Mouse (Mus musculus): ENCODE measurements at regions not wholly inside any gene's neighbourhood (a gene's known extent, or its start where the extent isn't known, plus 50 kb on each side); places are given as distances from the start of the nearest gene placed in this dataset.

- no peak overlapping the region for H3K27ac ChIP-seq (ENCODE audit: low read length)
- no peak overlapping the region for H3K4me3 ChIP-seq (ENCODE audit: low read length)
- no peaks in the 10 kb centered on the region for H3K36me3 ChIP-seq (ENCODE audit: control insufficient read depth, insufficient read depth, low read length)
- no peaks in the 10 kb centered on the region for H3K9me3 ChIP-seq (ENCODE audit: control insufficient read depth, low read length)
- H3K4me1 ChIP-seq (replicated peaks; ENCODE audit: control insufficient read depth, insufficient read depth, low read length), result no peaks in the 10 kb centered on the region
- ATAC-seq (ENCODE audit: low read depth), result no peak
- H3K27me3 ChIP-seq (ENCODE audit: control insufficient read depth, insufficient read depth, low read depth, low read length), result no peaks in the 10 kb centered on the region
- no peak overlapping the region for H3K4me2 ChIP-seq (ENCODE audit: low read depth, low read length)
- H3K9ac ChIP-seq (ENCODE audit: low read length), result no peak overlapping the region
- 90% methylated on average over 2 of the region's 2 CpGs for WGBS
Observed at GRCm38 (mm10) chr10:126528801-126529200, 372.4 kb downstream of the Atp23 start.

DNA sequence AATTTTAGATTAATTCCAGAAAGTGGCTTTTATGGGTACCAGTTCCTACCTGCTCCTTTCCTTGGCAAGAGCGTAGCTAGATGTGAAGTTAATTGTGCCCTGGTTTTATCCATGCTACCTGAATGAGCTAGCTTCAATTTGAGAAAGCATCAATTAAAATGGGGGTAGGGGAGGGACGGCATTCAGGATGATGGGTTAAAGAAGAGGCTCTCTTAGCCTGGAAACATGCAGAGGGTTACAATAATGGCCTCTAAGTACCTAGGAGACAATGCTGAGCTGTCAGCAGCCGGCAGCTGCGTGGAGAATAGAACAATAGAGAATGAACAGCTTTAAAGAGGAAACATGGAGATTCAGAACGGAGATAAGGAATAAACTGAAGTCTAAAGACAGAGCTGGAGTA lies 375.0 kb downstream of the Atp23 start:
- no peaks in the 10 kb centered on the region for H3K4me1 ChIP-seq (replicated peaks; ENCODE audit: control insufficient read depth, insufficient read depth, low read length)
- WGBS, result 49% methylated on average over 5 of the region's 5 CpGs
- H3K9me3 ChIP-seq (ENCODE audit: control insufficient read depth, low read length), result no peaks in the 10 kb centered on the region
- no peak overlapping the region for H3K9ac ChIP-seq (ENCODE audit: low read length)
- ATAC-seq (ENCODE audit: low read depth), result no peak
- H3K36me3 ChIP-seq (ENCODE audit: control insufficient read depth, insufficient read depth, low read length), result no peaks in the 10 kb centered on the region
- no peak overlapping the region for H3K4me2 ChIP-seq (ENCODE audit: low read depth, low read length)
- H3K4me3 ChIP-seq (ENCODE audit: low read length), result no peak overlapping the region
- no peaks in the 10 kb centered on the region for H3K27me3 ChIP-seq (ENCODE audit: control insufficient read depth, insufficient read depth, low read depth, low read length)
- H3K27ac ChIP-seq (ENCODE audit: low read length), result no peak overlapping the region

DNA sequence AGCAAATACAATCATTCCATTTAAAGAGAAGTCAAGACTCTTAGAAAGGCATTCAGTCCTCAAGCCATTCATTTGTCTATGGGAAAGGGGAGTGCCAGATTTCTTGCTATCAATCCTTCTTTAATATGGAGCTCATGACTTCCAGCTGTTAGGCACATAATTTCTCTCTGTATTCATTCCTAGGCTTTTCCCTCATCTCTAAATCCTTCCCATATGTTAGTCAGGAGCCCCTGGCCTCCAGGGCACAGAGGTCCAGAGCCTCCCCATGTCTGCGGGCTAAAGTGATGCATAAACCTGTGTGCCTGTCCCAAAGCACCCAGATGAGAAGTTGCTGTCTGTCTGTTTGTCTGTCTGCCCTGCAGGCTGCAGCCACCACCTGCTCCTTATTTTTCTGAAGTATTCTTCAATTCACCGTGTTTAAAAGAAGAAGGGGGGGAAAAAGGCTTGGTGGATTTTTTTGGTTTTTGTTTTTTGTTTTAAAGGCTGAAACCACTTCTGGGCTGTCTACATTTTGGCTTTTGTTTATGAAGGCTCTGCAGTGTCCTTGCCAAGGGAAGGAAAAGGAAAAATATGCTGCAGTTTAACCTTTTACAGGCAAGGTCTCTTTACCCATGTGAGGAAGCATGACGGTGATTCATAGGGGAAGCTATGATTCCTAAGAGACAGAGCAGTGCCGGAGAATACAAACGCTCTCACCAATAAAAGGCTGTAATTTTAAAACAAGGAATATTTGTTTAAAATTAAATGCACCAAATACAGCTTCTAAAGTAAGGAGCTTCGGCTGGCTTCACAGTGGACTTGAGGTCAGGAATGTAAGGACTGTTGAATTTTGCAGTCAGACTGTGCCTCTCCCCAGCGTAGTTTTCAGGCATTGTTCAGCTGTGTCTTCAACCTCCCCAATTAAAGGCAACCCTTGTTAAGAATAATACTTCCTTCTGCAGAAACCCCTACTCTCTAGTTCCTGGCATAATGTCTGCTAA lies 379.0 kb downstream of the Atp23 start:
- no peak overlapping the region for H3K4me3 ChIP-seq (ENCODE audit: low read length)
- ATAC-seq (ENCODE audit: low read depth), result no peak
- H3K9ac ChIP-seq (ENCODE audit: low read length), result no peak overlapping the region
- no peaks in the 10 kb centered on the region for H3K4me1 ChIP-seq (replicated peaks; ENCODE audit: control insufficient read depth, insufficient read depth, low read length)
- 54% methylated on average over 7 of the region's 7 CpGs for WGBS
- no peaks in the 10 kb centered on the region for H3K36me3 ChIP-seq (ENCODE audit: control insufficient read depth, insufficient read depth, low read length)
- H3K27me3 ChIP-seq (ENCODE audit: control insufficient read depth, insufficient read depth, low read depth, low read length), result no peaks in the 10 kb centered on the region
- no peak overlapping the region for H3K27ac ChIP-seq (ENCODE audit: low read length)
- no peak overlapping the region for H3K4me2 ChIP-seq (ENCODE audit: low read depth, low read length)
- no peaks in the 10 kb centered on the region for H3K9me3 ChIP-seq (ENCODE audit: control insufficient read depth, low read length)

- Histone ChIP-seq H3K9me3 (ENCODE audit: control insufficient read depth, low read length) (no peaks in the 10 kb centered on the region), H3K9ac (ENCODE audit: low read length) (no peak overlapping the region), H3K4me1 (replicated peaks; ENCODE audit: control insufficient read depth, insufficient read depth, low read length) (no peaks in the 10 kb centered on the region), H3K4me3 (ENCODE audit: low read length) (no peak overlapping the region), H3K27me3 (ENCODE audit: control insufficient read depth, insufficient read depth, low read depth, low read length) (no peaks in the 10 kb centered on the region), H3K27ac (ENCODE audit: low read length) (no peak overlapping the region), H3K36me3 (ENCODE audit: control insufficient read depth, insufficient read depth, low read length) (no peaks in the 10 kb centered on the region), H3K4me2 (ENCODE audit: low read depth, low read length) (no peak overlapping the region)
- ATAC-seq (ENCODE audit: low read depth), result no peak
- WGBS, result 86% methylated on average over 9 of the region's 9 CpGs
Observed at GRCm38 (mm10) chr10:126520973-126521372, 380.2 kb downstream of the Atp23 start.

- Histone ChIP-seq H3K9ac (ENCODE audit: low read length) (no peak overlapping the region), H3K27ac (ENCODE audit: low read length) (no peak overlapping the region), H3K4me2 (ENCODE audit: low read depth, low read length) (no peak overlapping the region), H3K27me3 (ENCODE audit: control insufficient read depth, insufficient read depth, low read depth, low read length) (no peaks in the 10 kb centered on the region), H3K4me1 (replicated peaks; ENCODE audit: control insufficient read depth, insufficient read depth, low read length) (no peaks in the 10 kb centered on the region), H3K4me3 (ENCODE audit: low read length) (no peak overlapping the region), H3K36me3 (ENCODE audit: control insufficient read depth, insufficient read depth, low read length) (no peaks in the 10 kb centered on the region), H3K9me3 (ENCODE audit: control insufficient read depth, low read length) (no peaks in the 10 kb centered on the region)
- whole genome bisulfite sequencing, result 86% methylated on average over 7 of the region's 7 CpGs
- ATAC-seq (ENCODE audit: low read depth), result no peak
Observed at GRCm38 (mm10) chr10:126513185-126513584, 388.0 kb downstream of the Atp23 start.

DNA sequence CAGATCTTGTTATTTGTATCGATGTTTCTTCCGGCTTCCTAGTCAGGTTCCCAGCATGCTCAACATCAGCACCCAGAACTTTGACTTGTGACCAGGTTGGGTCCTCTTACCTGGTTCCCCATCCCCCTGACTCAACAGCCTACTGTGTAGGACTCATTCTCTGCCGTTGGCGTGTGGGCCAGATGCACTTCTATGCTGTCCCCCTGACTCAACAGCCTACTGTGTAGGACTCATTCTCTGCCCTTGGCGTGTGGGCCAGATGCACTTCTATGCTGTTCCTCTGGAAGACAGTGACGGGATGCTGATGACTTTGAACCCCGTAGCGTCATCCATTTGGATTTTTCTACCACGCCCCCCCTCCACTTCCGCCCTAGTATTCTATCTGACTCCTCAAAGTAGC lies 389.6 kb downstream of the Atp23 start:
- H3K4me1 ChIP-seq (replicated peaks; ENCODE audit: control insufficient read depth, insufficient read depth, low read length), result no peaks in the 10 kb centered on the region
- no peak overlapping the region for H3K9ac ChIP-seq (ENCODE audit: low read length)
- H3K27ac ChIP-seq (ENCODE audit: low read length), result no peak overlapping the region
- no peaks in the 10 kb centered on the region for H3K27me3 ChIP-seq (ENCODE audit: control insufficient read depth, insufficient read depth, low read depth, low read length)
- H3K4me3 ChIP-seq (ENCODE audit: low read length), result no peak overlapping the region
- H3K9me3 ChIP-seq (ENCODE audit: control insufficient read depth, low read length), result no peaks in the 10 kb centered on the region
- H3K36me3 ChIP-seq (ENCODE audit: control insufficient read depth, insufficient read depth, low read length), result no peaks in the 10 kb centered on the region
- WGBS, result 89% methylated on average over 10 of the region's 10 CpGs
- ATAC-seq (ENCODE audit: low read depth), result no peak
- H3K4me2 ChIP-seq (ENCODE audit: low read depth, low read length), result no peak overlapping the region

DNA sequence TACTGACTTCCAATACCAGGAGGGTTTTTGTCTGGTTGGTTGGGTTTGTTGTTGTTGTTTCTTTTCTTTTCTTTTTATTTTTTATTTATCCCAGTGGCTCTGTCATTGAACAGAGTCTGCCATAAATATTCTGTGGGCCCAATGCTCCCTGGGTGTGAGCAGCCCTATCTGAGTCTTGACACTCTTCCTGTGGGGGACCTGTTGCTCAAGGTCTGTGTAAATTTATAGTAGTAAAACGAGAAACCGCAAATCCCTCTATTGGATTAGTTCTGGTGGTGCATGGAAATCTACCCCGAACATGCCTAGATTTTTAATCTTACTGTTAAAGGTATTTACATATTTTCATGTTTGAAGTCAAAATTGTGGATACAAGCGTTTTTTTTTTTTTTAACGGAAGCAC lies 395.2 kb downstream of the Atp23 start:
- Histone ChIP-seq H3K36me3 (ENCODE audit: control insufficient read depth, insufficient read depth, low read length) (no peaks in the 10 kb centered on the region), H3K4me1 (replicated peaks; ENCODE audit: control insufficient read depth, insufficient read depth, low read length) (no peaks in the 10 kb centered on the region), H3K4me3 (ENCODE audit: low read length) (no peak overlapping the region), H3K4me2 (ENCODE audit: low read depth, low read length) (no peak overlapping the region), H3K9me3 (ENCODE audit: control insufficient read depth, low read length) (no peaks in the 10 kb centered on the region), H3K27ac (ENCODE audit: low read length) (no peak overlapping the region), H3K9ac (ENCODE audit: low read length) (no peak overlapping the region), H3K27me3 (ENCODE audit: control insufficient read depth, insufficient read depth, low read depth, low read length) (no peaks in the 10 kb centered on the region)
- WGBS, result 78% methylated on average over 5 of the region's 5 CpGs
- no peak for ATAC-seq (ENCODE audit: low read depth)

DNA sequence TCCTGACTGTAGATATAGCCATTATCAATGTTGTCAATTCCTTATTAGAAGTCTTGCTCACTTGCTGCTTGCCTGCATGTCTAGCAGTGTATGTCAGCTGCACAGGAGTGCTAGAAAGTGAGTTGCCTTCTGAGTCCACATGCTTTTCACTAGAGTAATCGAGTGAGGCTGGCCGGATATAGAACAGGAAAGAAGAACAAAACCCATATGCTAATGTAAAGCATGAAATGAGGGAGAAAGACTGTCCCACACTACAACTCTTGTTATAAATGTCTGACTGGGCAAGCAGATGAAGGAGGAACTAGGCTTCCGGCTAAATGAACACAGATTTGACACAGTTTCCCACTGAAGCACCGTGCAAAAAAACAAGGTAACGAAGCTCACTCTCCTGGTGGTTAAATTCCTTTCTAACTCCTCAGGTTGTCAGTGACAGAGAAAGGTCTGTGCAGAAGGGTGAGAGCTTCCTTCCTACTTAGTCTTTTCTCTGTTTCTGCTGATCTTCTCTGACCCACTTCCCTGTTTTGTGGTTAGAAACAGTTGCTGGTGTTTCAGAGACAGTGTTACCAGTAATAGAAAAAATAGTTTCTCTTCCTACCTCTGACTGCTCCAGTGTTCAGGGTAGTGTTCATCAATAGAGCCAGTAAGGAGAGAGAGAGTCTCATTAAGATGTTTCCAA lies 399.0 kb downstream of the Atp23 start:
- Histone ChIP-seq H3K4me3 (ENCODE audit: low read length) (no peak overlapping the region), H3K4me2 (ENCODE audit: low read depth, low read length) (no peak overlapping the region), H3K27me3 (ENCODE audit: control insufficient read depth, insufficient read depth, low read depth, low read length) (no peaks in the 10 kb centered on the region), H3K36me3 (ENCODE audit: control insufficient read depth, insufficient read depth, low read length) (no peaks in the 10 kb centered on the region), H3K27ac (ENCODE audit: low read length) (no peak overlapping the region), H3K4me1 (replicated peaks; ENCODE audit: control insufficient read depth, insufficient read depth, low read length) (no peaks in the 10 kb centered on the region), H3K9me3 (ENCODE audit: control insufficient read depth, low read length) (no peaks in the 10 kb centered on the region), H3K9ac (ENCODE audit: low read length) (no peak overlapping the region)
- no peak for ATAC-seq (ENCODE audit: low read depth)
- WGBS, result 64% methylated on average over 5 of the region's 5 CpGs

DNA sequence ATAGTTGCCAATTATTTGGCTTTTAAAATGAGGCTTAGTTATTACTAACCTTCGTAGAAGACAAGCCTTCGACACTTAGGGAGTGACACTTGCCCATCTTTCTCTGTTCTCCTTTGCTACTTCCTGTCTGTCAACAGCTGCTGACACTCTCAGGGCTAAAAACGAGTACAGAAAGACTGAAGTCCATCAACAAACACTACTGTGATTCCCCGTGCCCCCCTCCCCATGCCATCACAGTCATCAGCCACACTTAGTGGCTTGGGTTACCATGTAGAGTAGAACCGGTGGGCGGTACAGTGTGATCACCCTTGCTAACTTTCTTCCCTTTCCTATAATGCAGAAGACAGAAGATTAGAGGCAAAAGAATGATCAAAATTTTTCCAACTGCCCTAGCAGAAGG lies 402.4 kb downstream of the Atp23 start:
- no peak overlapping the region for H3K4me3 ChIP-seq (ENCODE audit: low read length)
- no peaks in the 10 kb centered on the region for H3K4me1 ChIP-seq (replicated peaks; ENCODE audit: control insufficient read depth, insufficient read depth, low read length)
- H3K4me2 ChIP-seq (ENCODE audit: low read depth, low read length), result no peak overlapping the region
- ATAC-seq (ENCODE audit: low read depth), result no peak
- H3K9me3 ChIP-seq (ENCODE audit: control insufficient read depth, low read length), result no peaks in the 10 kb centered on the region
- H3K27ac ChIP-seq (ENCODE audit: low read length), result no peak overlapping the region
- H3K9ac ChIP-seq (ENCODE audit: low read length), result no peak overlapping the region
- no peaks in the 10 kb centered on the region for H3K36me3 ChIP-seq (ENCODE audit: control insufficient read depth, insufficient read depth, low read length)
- no peaks in the 10 kb centered on the region for H3K27me3 ChIP-seq (ENCODE audit: control insufficient read depth, insufficient read depth, low read depth, low read length)
- WGBS, result 55% methylated on average over 6 of the region's 6 CpGs

Data from lung, embryonic 16.5 days (tissue).